Mouse (Mus musculus): ENCODE data around the gene Ubl3. TPM values are rescaled to one million over a fixed set of nuclear protein-coding genes. Genes with fewer than 3 reads are reported as not detected.

Ubl3 gene
- total RNA-seq, 1 experiment = 75.0 TPM

- Histone ChIP-seq H3K27ac (ENCODE audit: insufficient read depth, low read depth, low read length, poor library complexity, severe bottlenecking) (no peak overlapping the region), H3K9ac (ENCODE audit: insufficient read depth, low read depth, low read length, poor library complexity, severe bottlenecking) (no peak overlapping the region), H3K4me1 (ENCODE audit: control insufficient read depth in 2 of 2, insufficient read depth in 2 of 2, low read length in 2 of 2, poor library complexity in 1 of 2) (peaks cover 2 to 16% of the 10 kb centered on the region in 2 experiments; a peak in 2 of 4 replicates), H3K4me3 (ENCODE audit: insufficient read depth in 1 of 2, low read depth in 1 of 2, low read length in 2 of 2, poor library complexity in 1 of 2, severe bottlenecking in 1 of 2) (no peak overlapping the region), H3K36me3 (ENCODE audit: control insufficient read depth, insufficient read depth, low read length, poor library complexity, severe bottlenecking) (no peaks in the 10 kb centered on the region), H3K9me3 (ENCODE audit: control insufficient read depth, insufficient read depth, low read depth, low read length) (no peaks in the 10 kb centered on the region)
- in situ Hi-C loops (cut with MboI; ENCODE audit: low sequenced_read_pairs in 2 of 2, unreplicated experiment in 2 of 2) = no loop called here
- DNase-seq (ENCODE audit: low read depth, low spot score) = peak; percentile 76
- TF ChIP-seq CHD2 (IDR thresholded peaks at IDR 0.05; ENCODE audit: low read depth, low read length) (no peak), ZNF384 (IDR thresholded peaks at IDR 0.05; ENCODE audit: low read depth, low read length) (no peak), MAFK (IDR thresholded peaks at IDR 0.05; ENCODE audit: insufficient read depth, low read depth, low read length) (0 out of 2 replicates have a peak, but pooled peaks have one; percentile 15)
These were observed 18.1 kb upstream of the Ubl3 start for GRCm38 (mm10) chr5:148570571-148571304.

GRCm38 (mm10) chr5:148569444-148569843, 16.9 kb upstream of the Ubl3 start:
- TF ChIP-seq CHD2 (IDR thresholded peaks at IDR 0.05; ENCODE audit: low read depth, low read length) (no peak), HCFC1 (IDR thresholded peaks at IDR 0.05; ENCODE audit: borderline replicate concordance, insufficient read depth, low read length) (no peak), ZNF384 (IDR thresholded peaks at IDR 0.05; ENCODE audit: low read depth, low read length) (no peak), ZC3H11A (IDR thresholded peaks at IDR 0.05; ENCODE audit: borderline replicate concordance, low read depth, low read length) (no peak), MAFK (IDR thresholded peaks at IDR 0.05; ENCODE audit: insufficient read depth, low read depth, low read length) (no peak)
- Histone ChIP-seq H3K36me3 (ENCODE audit: control insufficient read depth, insufficient read depth, low read length, poor library complexity, severe bottlenecking) (no peaks in the 10 kb centered on the region), H3K9me3 (ENCODE audit: control insufficient read depth, insufficient read depth, low read depth, low read length) (no peaks in the 10 kb centered on the region), H3K9ac (ENCODE audit: insufficient read depth, low read depth, low read length, poor library complexity, severe bottlenecking) (no peak overlapping the region), H3K27ac (ENCODE audit: insufficient read depth, low read depth, low read length, poor library complexity, severe bottlenecking) (no peak overlapping the region), H3K4me3 (ENCODE audit: insufficient read depth in 1 of 2, low read depth in 1 of 2, low read length in 2 of 2, poor library complexity in 1 of 2, severe bottlenecking in 1 of 2) (no peak overlapping the region), H3K4me1 (ENCODE audit: control insufficient read depth in 2 of 2, insufficient read depth in 2 of 2, low read length in 2 of 2, poor library complexity in 1 of 2) (peaks cover 0 to 20% of the 10 kb centered on the region in 2 experiments; a peak in 2 of 4 replicates)
- no peak for DNase-seq (ENCODE audit: low read depth, low spot score)
- in situ Hi-C loops (cut with MboI; ENCODE audit: low sequenced_read_pairs in 2 of 2, unreplicated experiment in 2 of 2) = no loop called here

GRCm38 (mm10) chr5:148565636-148566035, 13.0 kb upstream of the Ubl3 start:
- DNase-seq (ENCODE audit: low read depth, low spot score) = no peak
- H3K4me3 ChIP-seq (ENCODE audit: insufficient read depth in 1 of 2, low read depth in 1 of 2, low read length in 2 of 2, poor library complexity in 1 of 2, severe bottlenecking in 1 of 2) = no peak overlapping the region
- H3K4me1 ChIP-seq (ENCODE audit: control insufficient read depth in 2 of 2, insufficient read depth in 2 of 2, low read length in 2 of 2, poor library complexity in 1 of 2) = peaks cover 0 to 14% of the 10 kb centered on the region in 2 experiments; a peak in 2 of 4 replicates
- no peak overlapping the region for H3K27ac ChIP-seq (ENCODE audit: insufficient read depth, low read depth, low read length, poor library complexity, severe bottlenecking)
- H3K9me3 ChIP-seq (ENCODE audit: control insufficient read depth, insufficient read depth, low read depth, low read length) = no peaks in the 10 kb centered on the region
- no peaks in the 10 kb centered on the region for H3K36me3 ChIP-seq (ENCODE audit: control insufficient read depth, insufficient read depth, low read length, poor library complexity, severe bottlenecking)
- TF ChIP-seq CHD2 (IDR thresholded peaks at IDR 0.05; ENCODE audit: low read depth, low read length) = no peak
- TF ChIP-seq MAFK (IDR thresholded peaks at IDR 0.05; ENCODE audit: insufficient read depth, low read depth, low read length) = no peak
- TF ChIP-seq ZC3H11A (IDR thresholded peaks at IDR 0.05; ENCODE audit: borderline replicate concordance, low read depth, low read length) = no peak
- no peak for TF ChIP-seq ZNF384 (IDR thresholded peaks at IDR 0.05; ENCODE audit: low read depth, low read length)
- no peak for TF ChIP-seq HCFC1 (IDR thresholded peaks at IDR 0.05; ENCODE audit: borderline replicate concordance, insufficient read depth, low read length)
- H3K9ac ChIP-seq (ENCODE audit: insufficient read depth, low read depth, low read length, poor library complexity, severe bottlenecking) = no peak overlapping the region
- in situ Hi-C loops (cut with MboI; ENCODE audit: low sequenced_read_pairs in 2 of 2, unreplicated experiment in 2 of 2) = no loop called here

GRCm38 (mm10) chr5:148564073-148564472, 11.5 kb upstream of the Ubl3 start:
- Histone ChIP-seq H3K4me1 (ENCODE audit: control insufficient read depth in 2 of 2, insufficient read depth in 2 of 2, low read length in 2 of 2, poor library complexity in 1 of 2) (peaks cover 0 to 7% of the 10 kb centered on the region in 2 experiments; a peak in 2 of 4 replicates), H3K36me3 (ENCODE audit: control insufficient read depth, insufficient read depth, low read length, poor library complexity, severe bottlenecking) (no peaks in the 10 kb centered on the region), H3K27ac (ENCODE audit: insufficient read depth, low read depth, low read length, poor library complexity, severe bottlenecking) (no peak overlapping the region), H3K4me3 (ENCODE audit: insufficient read depth in 1 of 2, low read depth in 1 of 2, low read length in 2 of 2, poor library complexity in 1 of 2, severe bottlenecking in 1 of 2) (no peak overlapping the region), H3K9ac (ENCODE audit: insufficient read depth, low read depth, low read length, poor library complexity, severe bottlenecking) (no peak overlapping the region), H3K9me3 (ENCODE audit: control insufficient read depth, insufficient read depth, low read depth, low read length) (no peaks in the 10 kb centered on the region)
- DNase-seq (ENCODE audit: low read depth, low spot score) = no peak
- TF ChIP-seq HCFC1 (IDR thresholded peaks at IDR 0.05; ENCODE audit: borderline replicate concordance, insufficient read depth, low read length) (no peak), ZNF384 (IDR thresholded peaks at IDR 0.05; ENCODE audit: low read depth, low read length) (no peak), MAFK (IDR thresholded peaks at IDR 0.05; ENCODE audit: insufficient read depth, low read depth, low read length) (no peak), CHD2 (IDR thresholded peaks at IDR 0.05; ENCODE audit: low read depth, low read length) (no peak), ZC3H11A (IDR thresholded peaks at IDR 0.05; ENCODE audit: borderline replicate concordance, low read depth, low read length) (no peak)
- in situ Hi-C loops (cut with MboI; ENCODE audit: low sequenced_read_pairs in 2 of 2, unreplicated experiment in 2 of 2) = no loop called here

All from ES-E14 (cell line).